13 mouse cellular contexts compared by ENCODE assay signal in the genomic region with DNA sequence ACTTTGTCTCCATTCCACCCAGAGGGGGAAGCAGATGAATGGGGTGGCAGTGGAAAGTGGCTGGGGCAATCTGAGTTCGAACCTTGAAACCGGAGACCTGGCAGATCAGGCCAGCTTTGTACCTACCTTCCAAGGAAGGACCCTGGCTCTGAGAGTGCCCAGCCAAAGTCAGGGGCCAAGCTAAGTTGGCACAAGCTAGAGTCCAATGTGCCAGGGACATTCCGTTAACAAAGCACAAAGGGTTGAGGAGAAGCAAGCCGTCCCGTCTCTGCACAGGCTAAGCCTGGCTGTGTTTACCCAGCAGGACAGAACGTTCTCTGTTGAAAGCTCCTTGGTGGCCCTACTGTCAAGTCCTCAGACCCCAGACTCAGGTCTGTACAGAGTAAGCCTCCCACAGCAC. TPM values are rescaled to one million over a fixed set of nuclear protein-coding genes. Genes with fewer than 3 reads are reported as not detected.
DNase-seq lines count a peak whose midpoint lies in the region; ATAC-seq and TF ChIP-seq lines count a peak whose summit lies in the region.
"Had no signal": no experiment of that assay in that cellular context is flagged by ENCODE, and none has a peak within 500 bp of the region (broad histone marks: within the 10 kb centered on the region; RNA-seq: fewer than 3 reads in every experiment).

No protein-coding gene starts in this region.

- H3K4me3 ChIP-seq in heart, adult 2 months, result no peak overlapping the region
- no peak overlapping the region for H3K4me3 ChIP-seq in midbrain, postnatal 0 days (ENCODE audit: low read depth, low read length)
- no peak overlapping the region for H3K4me3 ChIP-seq in midbrain, embryonic 15.5 days
- H3K4me3 ChIP-seq: hindbrain, embryonic 10.5 days; liver, embryonic 15.5 days had no signal

- no peak overlapping the region for H3K4me2 ChIP-seq in midbrain, postnatal 0 days (ENCODE audit: low read depth, low read length, poor library complexity, severe bottlenecking)
- no peak overlapping the region for H3K4me2 ChIP-seq in midbrain, embryonic 15.5 days
- H3K4me2 ChIP-seq: liver, embryonic 15.5 days had no signal

- TF ChIP-seq EP300 in heart, adult 2 months (IDR thresholded peaks at IDR 0.05; ENCODE audit: insufficient read depth, low read depth, low read length), result peak; percentile 84

- intact Hi-C loops in heart, adult 2 months (cut with DNase I), result no loop called here

- no peak for TF ChIP-seq CTCF in heart, adult 2 months (IDR thresholded peaks at IDR 0.05)
- TF ChIP-seq CTCF in midbrain, postnatal 0 days (IDR thresholded peaks at IDR 0.05), result no peak

- no peaks in the 10 kb centered on the region for H3K79me2 ChIP-seq in heart, adult 2 months (replicated peaks; ENCODE audit: control insufficient read depth, insufficient read depth, low read length)

- H3K36me3 ChIP-seq in heart, adult 2 months (ENCODE audit: control insufficient read depth, insufficient read depth, low read length), result no peaks in the 10 kb centered on the region
- H3K36me3 ChIP-seq in midbrain, postnatal 0 days (ENCODE audit: insufficient read depth, low read length), result no peaks in the 10 kb centered on the region
- H3K36me3 ChIP-seq in midbrain, embryonic 15.5 days (replicated peaks), result no peaks in the 10 kb centered on the region
- H3K36me3 ChIP-seq: hindbrain, embryonic 10.5 days; liver, embryonic 15.5 days had no signal

- no peak for TF ChIP-seq POLR2A in heart, adult 2 months (IDR thresholded peaks at IDR 0.05; ENCODE audit: insufficient read depth, low read depth, low read length)

- ATAC-seq in midbrain, postnatal 0 days (ENCODE audit: low FRiP score), result peak; percentile 39; the same call in 1 of the 2 replicates
- ATAC-seq in midbrain, embryonic 15.5 days (replicated peaks), result no peak
- no peak for ATAC-seq in activated CD4-positive, CD25-positive, alpha-beta regulatory T cell, adult 4 months

- H3K27ac ChIP-seq in heart, adult 2 months, result peak overlapping the region; percentile 70
- H3K27ac ChIP-seq in midbrain, postnatal 0 days (ENCODE audit: low read depth, low read length), result no peak overlapping the region
- no peak overlapping the region for H3K27ac ChIP-seq in midbrain, embryonic 15.5 days
- H3K27ac ChIP-seq: hindbrain, embryonic 10.5 days; liver, embryonic 15.5 days; macrophage had no signal

- 58% methylated on average over 6 of the region's 6 CpGs for WGBS in heart, adult 2 months
- 72% methylated on average over 6 of the region's 6 CpGs for WGBS in midbrain, postnatal 0 days
- WGBS in midbrain, embryonic 15.5 days, result 72% methylated on average over 6 of the region's 6 CpGs

- H3K27me3 ChIP-seq in heart, adult 2 months (ENCODE audit: control insufficient read depth, insufficient read depth, low read length), result no peaks in the 10 kb centered on the region
- H3K27me3 ChIP-seq in midbrain, postnatal 0 days (ENCODE audit: insufficient read depth, low read length), result no peaks in the 10 kb centered on the region
- H3K27me3 ChIP-seq in midbrain, embryonic 15.5 days (replicated peaks), result no peaks in the 10 kb centered on the region

- DNase-seq in heart, adult 2 months, result peak; percentile 41 to 70
- DNase-seq in heart, postnatal 4 days, result no peak
- peak; percentile 45 for DNase-seq in midbrain, postnatal 0 days (ENCODE audit: low spot score)
- DNase-seq in cerebellum, adult 9-10 months, result peak; percentile 65
- peak; percentile 73 for DNase-seq in layer of hippocampus, adult 9-11 months
- DNase-seq in thymus, adult 18-20 months, result no peak
- DNase-seq: gastrocnemius, postnatal 10 days; kidney, adult 8-10 months had no signal

- no peak overlapping the region for H3K9ac ChIP-seq in heart, adult 2 months (ENCODE audit: low read depth, low read length)
- no peak overlapping the region for H3K9ac ChIP-seq in midbrain, postnatal 0 days (replicated peaks; ENCODE audit: low read length, poor library complexity, severe bottlenecking)
- no peak overlapping the region for H3K9ac ChIP-seq in midbrain, embryonic 15.5 days
- H3K9ac ChIP-seq: liver, embryonic 15.5 days had no signal

- peaks cover 4% of the 10 kb centered on the region for H3K4me1 ChIP-seq in heart, adult 2 months (ENCODE audit: control insufficient read depth, insufficient read depth, low read length)
- H3K4me1 ChIP-seq in midbrain, postnatal 0 days (ENCODE audit: insufficient read depth, low read length), result no peaks in the 10 kb centered on the region
- H3K4me1 ChIP-seq in midbrain, embryonic 15.5 days, result no peaks in the 10 kb centered on the region

- H3K9me3 ChIP-seq in midbrain, postnatal 0 days (ENCODE audit: low read length), result no peaks in the 10 kb centered on the region
- no peaks in the 10 kb centered on the region for H3K9me3 ChIP-seq in midbrain, embryonic 15.5 days
- H3K9me3 ChIP-seq: hindbrain, embryonic 10.5 days; liver, embryonic 15.5 days had no signal

RNA-seq across cellular contexts. Expression of gene Rab4a, which starts 19.6 kb away (rescaled TPM):
- 1 to 10 TPM; 7.7 to 8.4 TPM for total RNA-seq in heart, adult 2 months (2021)
- polyA plus RNA-seq in heart, adult 2 months (2012; rRNA removed), result 10.6 and 12.7 TPM in 2 replicates
- 10 to 100 TPM in 1 of 2 experiments, 1 to 10 TPM in 1; 9.4 to 12.0 TPM for total RNA-seq in heart, postnatal 4 days (2021)
- 54.2 and 59.8 TPM in 2 replicates for total RNA-seq in midbrain, postnatal 0 days (2014; rRNA removed)
- polyA plus RNA-seq in midbrain, postnatal 0 days (2015; fragmentation: Nextera tagmentation; extraction: Ambion mirVana), result 97.7 and 101 TPM in 2 replicates
- 73.5 and 76.3 TPM in 2 replicates for polyA plus RNA-seq in midbrain, embryonic 15.5 days (2015; fragmentation: Nextera tagmentation; extraction: Ambion mirVana)
- 10 to 100 TPM; 14.2 to 20.3 TPM for polyA plus RNA-seq in activated CD4-positive, CD25-positive, alpha-beta regulatory T cell, adult 4 months (2017; shearing (Covaris generic))

Comparison
In these comparisons a context has a peak if more than half of its experiments do, and no peak if none do; other contexts are left out.
1. DNase-seq: peak in heart, adult 2 months (2 of 2), midbrain, postnatal 0 days (single experiment), cerebellum, adult 9-10 months (single experiment) and layer of hippocampus, adult 9-11 months (single experiment); none in heart, postnatal 4 days (single experiment) and thymus, adult 18-20 months (0 of 2).